Mouse (Mus musculus) fibroblast of lung, adult 2 months (primary cell): ENCODE measurements around the gene Capza2.

Experiments used
- DNase-seq: peaks from one replicate; pipeline ENCODE4 v3.0.0-alpha.2; 2011; ENCODE audit warnings: low read depth

The Capza2 gene

DNA sequence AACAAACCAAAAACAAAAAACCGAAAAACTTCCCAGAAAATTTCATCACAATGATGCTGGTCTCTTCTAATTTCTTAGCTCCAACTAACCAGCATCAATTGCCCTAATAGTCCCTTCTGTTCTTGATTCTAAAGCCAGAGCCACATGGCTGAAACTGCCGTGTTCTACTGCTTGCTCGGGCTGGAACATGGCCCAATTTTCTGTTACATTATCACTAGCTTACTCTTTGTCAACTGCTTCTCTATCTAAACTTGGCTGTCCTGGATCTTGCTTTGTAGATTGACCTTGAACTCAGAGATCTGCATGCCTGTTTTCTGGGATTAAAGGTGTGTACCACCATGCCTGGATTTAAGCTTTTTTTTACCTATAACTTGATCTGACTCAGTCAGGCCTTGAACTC, 69.9 kb downstream of the Capza2 start:
- DNase-seq = no peak
